Mouse (Mus musculus): ENCODE results near the gene 4930590J08Rik.

4930590J08Rik gene

GRCm38 (mm10) chr6:91963429-91963828, 60.8 kb downstream of the 4930590J08Rik start:
- no peak for DNase-seq (ENCODE audit: low read depth, low spot score)

- DNase-seq (ENCODE audit: low read depth, low spot score): no peak
These were observed 62.5 kb downstream of the 4930590J08Rik start for GRCm38 (mm10) chr6:91965060-91965459.

- DNase-seq (ENCODE audit: low read depth, low spot score): no peak
These were observed 63.4 kb downstream of the 4930590J08Rik start for GRCm38 (mm10) chr6:91966006-91966405.

- no peak for DNase-seq (ENCODE audit: low read depth, low spot score)
These were observed 69.6 kb downstream of the 4930590J08Rik start for GRCm38 (mm10) chr6:91972201-91972646.

- no peak for DNase-seq (ENCODE audit: low read depth, low spot score)
These were observed 71.4 kb downstream of the 4930590J08Rik start for GRCm38 (mm10) chr6:91973972-91974371.

- no peak for DNase-seq (ENCODE audit: low read depth, low spot score)
These were observed 76.0 kb downstream of the 4930590J08Rik start, which contains the start of gene Fgd5 for GRCm38 (mm10) chr6:91978371-91979300. Gene Fgd5 (plus strand): TSS chr6:91978878.

GRCm38 (mm10) chr6:91979301-91979996, 76.8 kb downstream of the 4930590J08Rik start:
- DNase-seq (ENCODE audit: low read depth, low spot score): no peak

- DNase-seq (ENCODE audit: low read depth, low spot score): no peak
These were observed 77.4 kb downstream of the 4930590J08Rik start for GRCm38 (mm10) chr6:91980011-91980410.

GRCm38 (mm10) chr6:91990101-91990500, 87.5 kb downstream of the 4930590J08Rik start:
- no peak for DNase-seq (ENCODE audit: low read depth, low spot score)

- no peak for DNase-seq (ENCODE audit: low read depth, low spot score)
These were observed 90.2 kb downstream of the 4930590J08Rik start for GRCm38 (mm10) chr6:91992823-91993222.

- no peak for DNase-seq (ENCODE audit: low read depth, low spot score)
These were observed 91.3 kb downstream of the 4930590J08Rik start for GRCm38 (mm10) chr6:91993795-91994505.

- DNase-seq (ENCODE audit: low read depth, low spot score): no peak
These were observed 93.5 kb downstream of the 4930590J08Rik start for GRCm38 (mm10) chr6:91996072-91996471.

Data from telencephalon, adult 2 months (tissue).